Mouse (Mus musculus) forebrain, embryonic 14.5 days (tissue): ENCODE data around the gene Ankrd33b. TPM values are rescaled to one million over a fixed set of nuclear protein-coding genes. Genes with fewer than 3 reads are reported as not detected.

Experiments used
- ATAC-seq: fragments of 200-750 bp; cut with Nextera tagmentation; 2 replicates; pipeline ENCODE4 v1.8.0; 2017; ENCODE audit warnings: mild to moderate bottlenecking, moderate library complexity
- DNase-seq: peaks from one replicate; pipeline ENCODE4 v3.0.0-alpha.2; 2015; ENCODE audit warnings: low spot score
- H3K27ac ChIP-seq: fragments of 300-500 bp; sonication (generic); 2 replicates; pipeline ENCODE4 v1.5.1; 2014; ENCODE audit warnings: low read depth, mild to moderate bottlenecking, control low read depth, low read length, moderate library complexity
- H3K27me3 ChIP-seq: fragments of 300-500 bp; sonication (generic); replicated peaks from 2 replicates; pipeline ENCODE4 v1.6.1; 2014; ENCODE audit warnings: low read length, control low read depth, mixed read lengths; ENCODE audit not compliant: control insufficient read depth, insufficient read depth
- H3K36me3 ChIP-seq: fragments of 300-500 bp; sonication (generic); 2 replicates; pipeline ENCODE4 v1.6.1; 2014; ENCODE audit warnings: low read length, control low read depth; ENCODE audit not compliant: control insufficient read depth, insufficient read depth
- H3K4me1 ChIP-seq: fragments of 300-500 bp; sonication (generic); 2 replicates; pipeline ENCODE4 v1.6.1; 2014; ENCODE audit warnings: antibody characterized with exemption, low read length, control low read depth; ENCODE audit not compliant: control insufficient read depth, insufficient read depth
- H3K4me2 ChIP-seq: fragments of 300-500 bp; sonication (generic); 2 replicates; pipeline ENCODE4 v1.6.1; 2014; ENCODE audit warnings: mild to moderate bottlenecking, control low read depth, low read length
- H3K4me3 ChIP-seq: fragments of 300-500 bp; sonication (generic); 2 replicates; pipeline ENCODE4 v1.5.1; 2014; ENCODE audit warnings: low read depth, low read length, control low read depth
- H3K9ac ChIP-seq: fragments of 300-500 bp; sonication (generic); 2 replicates; pipeline ENCODE4 v1.6.1; 2014; ENCODE audit warnings: mild to moderate bottlenecking, low read length, control low read depth, moderate library complexity
- H3K9me3 ChIP-seq: fragments of 300-500 bp; sonication (generic); replicated peaks from 2 replicates; pipeline ENCODE4 v1.6.1; 2016; ENCODE audit warnings: low read length, control low read depth, mixed read lengths; ENCODE audit not compliant: control insufficient read depth
- WGBS: fragments of 180-500 bp; shearing (Covaris S2); extraction: QIAGEN DNeasy Blood & Tissue Kit; methylation state at CpG from one replicate; pipeline ENCODE4 v1.1.7; 2014; 5-methylcytosine and 5-hydroxymethylcytosine counted together
- polyA plus RNA-seq: library from polyadenylated mRNA; unstranded; fragments of >200 nt; fragmentation: Nextera tagmentation; extraction: Ambion mirVana; gene quantifications from 2 replicates; pipeline ENCODE4 v1.2.1, GENCODE M21; 2014

Gene Ankrd33b
- polyA plus RNA-seq, 1 experiment from 2014 or later = 0.70 TPM

GRCm38 (mm10) chr15:31337983-31338382, 29.5 kb downstream of the Ankrd33b start:
- no peak for ATAC-seq
- Histone ChIP-seq H3K4me3 (no peak overlapping the region), H3K9me3 (no peaks in the 10 kb centered on the region), H3K36me3 (no peaks in the 10 kb centered on the region), H3K9ac (no peak overlapping the region), H3K27ac (no peak overlapping the region), H3K27me3 (no peaks in the 10 kb centered on the region), H3K4me2 (no peak overlapping the region), H3K4me1 (no peaks in the 10 kb centered on the region)
- DNase-seq = no peak
- 87% methylated on average over 6 of the region's 6 CpGs for WGBS

GRCm38 (mm10) chr15:31337192-31337741, 30.3 kb downstream of the Ankrd33b start:
- Histone ChIP-seq H3K9me3 (no peaks in the 10 kb centered on the region), H3K4me3 (no peak overlapping the region), H3K9ac (no peak overlapping the region), H3K27ac (no peak overlapping the region), H3K4me2 (no peak overlapping the region), H3K27me3 (no peaks in the 10 kb centered on the region), H3K36me3 (no peaks in the 10 kb centered on the region), H3K4me1 (no peaks in the 10 kb centered on the region)
- ATAC-seq = no peak
- DNase-seq = peak; percentile 42
- 74% methylated on average over 14 of the region's 14 CpGs for WGBS

- WGBS = 62% methylated on average over 4 of the region's 4 CpGs
- Histone ChIP-seq H3K4me2 (no peak overlapping the region), H3K27me3 (no peaks in the 10 kb centered on the region), H3K36me3 (no peaks in the 10 kb centered on the region), H3K27ac (no peak overlapping the region), H3K9ac (no peak overlapping the region), H3K4me3 (no peak overlapping the region), H3K9me3 (no peaks in the 10 kb centered on the region), H3K4me1 (no peaks in the 10 kb centered on the region)
- no peak for ATAC-seq
- DNase-seq = no peak
These were observed 30.8 kb downstream of the Ankrd33b start for GRCm38 (mm10) chr15:31336685-31337084.

GRCm38 (mm10) chr15:31334829-31335228, 32.7 kb downstream of the Ankrd33b start:
- DNase-seq (no peak), ATAC-seq (no peak)
- Histone ChIP-seq H3K4me3 (no peak overlapping the region), H3K27ac (no peak overlapping the region), H3K9me3 (no peaks in the 10 kb centered on the region), H3K9ac (no peak overlapping the region), H3K4me1 (no peaks in the 10 kb centered on the region), H3K4me2 (no peak overlapping the region), H3K36me3 (no peaks in the 10 kb centered on the region), H3K27me3 (no peaks in the 10 kb centered on the region)
- 81% methylated on average over 5 of the region's 5 CpGs for WGBS

GRCm38 (mm10) chr15:31332541-31333163, 34.9 kb downstream of the Ankrd33b start:
- H3K4me2 ChIP-seq = no peak overlapping the region
- H3K36me3 ChIP-seq = no peaks in the 10 kb centered on the region
- peaks cover 4% of the 10 kb centered on the region; the same call in 1 of the 2 replicates for H3K4me1 ChIP-seq
- ATAC-seq (no peak), DNase-seq (no peak)
- no peaks in the 10 kb centered on the region for H3K9me3 ChIP-seq
- H3K27me3 ChIP-seq = no peaks in the 10 kb centered on the region
- 89% methylated on average over 7 of the region's 7 CpGs for WGBS
- H3K9ac ChIP-seq = no peak overlapping the region
- no peak overlapping the region for H3K4me3 ChIP-seq
- H3K27ac ChIP-seq = no peak overlapping the region

GRCm38 (mm10) chr15:31331742-31332141, 35.8 kb downstream of the Ankrd33b start:
- H3K27me3 ChIP-seq = no peaks in the 10 kb centered on the region
- H3K4me3 ChIP-seq = no peak overlapping the region
- no peak overlapping the region for H3K27ac ChIP-seq
- ATAC-seq (no peak), DNase-seq (no peak)
- peaks cover 4% of the 10 kb centered on the region; the same call in 1 of the 2 replicates for H3K4me1 ChIP-seq
- H3K9me3 ChIP-seq = no peaks in the 10 kb centered on the region
- H3K36me3 ChIP-seq = no peaks in the 10 kb centered on the region
- no peak overlapping the region for H3K4me2 ChIP-seq
- 50% methylated on average over 4 of the region's 4 CpGs for WGBS
- no peak overlapping the region for H3K9ac ChIP-seq

GRCm38 (mm10) chr15:31328082-31328614, 39.4 kb downstream of the Ankrd33b start:
- Histone ChIP-seq H3K9me3 (no peaks in the 10 kb centered on the region), H3K4me2 (no peak overlapping the region), H3K4me1 (peaks cover 4% of the 10 kb centered on the region; the same call in 1 of the 2 replicates), H3K27me3 (no peaks in the 10 kb centered on the region), H3K4me3 (no peak overlapping the region), H3K9ac (no peak overlapping the region), H3K36me3 (no peaks in the 10 kb centered on the region), H3K27ac (no peak overlapping the region)
- WGBS = 83% methylated on average over 9 of the region's 9 CpGs
- no peak for DNase-seq
- ATAC-seq = no peak

- DNase-seq (no peak), ATAC-seq (no peak)
- WGBS = 95% methylated on average over 12 of the region's 12 CpGs
- H3K9ac ChIP-seq = no peak overlapping the region
- H3K27me3 ChIP-seq = no peaks in the 10 kb centered on the region
- no peak overlapping the region for H3K4me3 ChIP-seq
- no peak overlapping the region for H3K27ac ChIP-seq
- H3K36me3 ChIP-seq = no peaks in the 10 kb centered on the region
- H3K4me1 ChIP-seq = peaks cover 4% of the 10 kb centered on the region; the same call in 1 of the 2 replicates
- no peaks in the 10 kb centered on the region for H3K9me3 ChIP-seq
- H3K4me2 ChIP-seq = no peak overlapping the region
These were observed 41.7 kb downstream of the Ankrd33b start for GRCm38 (mm10) chr15:31325660-31326354.

GRCm38 (mm10) chr15:31324551-31324950, 43.0 kb downstream of the Ankrd33b start:
- ATAC-seq = no peak
- H3K9me3 ChIP-seq = no peaks in the 10 kb centered on the region
- no peak overlapping the region for H3K4me2 ChIP-seq
- no peaks in the 10 kb centered on the region for H3K27me3 ChIP-seq
- 83% methylated on average over 13 of the region's 13 CpGs for WGBS
- no peak overlapping the region for H3K9ac ChIP-seq
- DNase-seq = no peak
- no peaks in the 10 kb centered on the region for H3K36me3 ChIP-seq
- H3K27ac ChIP-seq = no peak overlapping the region
- no peak overlapping the region for H3K4me3 ChIP-seq
- peaks cover 10% of the 10 kb centered on the region; the same call in 1 of the 2 replicates for H3K4me1 ChIP-seq
